Mouse (Mus musculus): ENCODE data around the gene Pgghg.

Gene Pgghg

GRCm38 (mm10) chr7:140941222-140942051, at the start of gene Pgghg:
Gene Pgghg (plus strand): TSS chr7:140941391.
- DNase-seq, result peak; percentile 92

DNA sequence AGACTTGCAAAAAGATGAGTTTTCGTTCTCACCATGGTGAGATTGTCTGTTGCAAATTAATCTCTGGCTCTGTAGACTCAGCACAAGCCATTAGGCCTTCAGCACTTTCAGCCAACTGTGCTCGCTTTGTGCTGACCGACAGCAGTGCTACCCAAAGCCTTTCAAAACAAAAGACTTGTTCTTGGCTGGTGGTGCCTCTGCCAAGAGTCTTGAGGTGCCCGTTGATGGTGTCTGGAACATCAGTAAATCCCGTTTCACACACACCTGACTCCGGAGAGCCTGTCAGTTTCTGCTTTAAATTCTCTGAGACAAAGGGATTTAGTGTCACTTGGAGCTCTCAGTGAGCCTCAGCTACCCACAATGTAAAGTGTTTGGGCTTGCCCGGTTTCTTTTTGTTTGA, 47.2 kb upstream of the Pgghg start:
- DNase-seq, result no peak

- DNase-seq, result no peak
Measured at GRCm38 (mm10) chr7:140894611-140895010, 46.6 kb upstream of the Pgghg start.

DNA sequence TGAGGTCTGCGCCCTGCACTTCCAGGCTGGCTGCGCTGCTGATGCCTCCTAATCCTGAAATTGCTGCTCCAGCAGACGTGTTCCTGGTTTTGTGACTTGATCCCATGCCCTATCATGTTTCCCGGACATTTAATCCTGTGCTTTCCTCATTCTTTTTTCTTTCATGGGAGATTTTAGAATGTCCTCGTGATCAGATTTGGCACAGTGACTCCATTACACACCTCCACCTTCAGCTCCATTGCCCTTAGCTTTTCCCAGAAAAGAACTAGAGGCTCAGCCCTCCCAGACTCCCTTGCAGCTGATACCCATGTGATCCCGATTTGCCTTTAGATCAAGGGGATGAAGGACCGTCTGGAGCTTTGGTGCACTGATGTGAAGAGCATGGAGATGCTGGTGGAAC, 43.3 kb upstream of the Pgghg start:
- no peak for DNase-seq

GRCm38 (mm10) chr7:140899121-140899520, 42.1 kb upstream of the Pgghg start:
- DNase-seq, result no peak

DNA sequence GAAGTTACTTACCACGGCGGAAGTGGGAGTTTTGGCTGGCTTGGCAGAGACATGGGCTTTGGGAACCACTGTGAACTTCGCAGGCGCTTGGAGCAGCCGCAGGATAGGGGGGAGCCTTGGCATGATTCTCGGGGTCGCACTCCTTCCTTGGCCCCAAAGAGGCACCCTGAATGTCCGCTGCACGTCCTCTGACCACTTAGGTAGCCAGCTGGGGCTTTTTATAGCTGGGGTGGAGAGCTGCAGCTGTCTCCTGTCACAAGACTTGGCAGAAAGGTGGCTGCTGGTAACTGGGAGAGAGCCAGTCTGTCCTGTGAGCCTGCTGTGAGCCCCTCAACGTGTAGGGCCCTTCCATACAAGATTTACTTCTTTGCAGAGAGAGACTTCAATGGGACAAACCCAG, 41.0 kb upstream of the Pgghg start, which contains the start of gene Cox8b:
Cox8b (minus strand) TSS at position 227 of the 400 bp plus-strand sequence.
- no peak for DNase-seq

DNA sequence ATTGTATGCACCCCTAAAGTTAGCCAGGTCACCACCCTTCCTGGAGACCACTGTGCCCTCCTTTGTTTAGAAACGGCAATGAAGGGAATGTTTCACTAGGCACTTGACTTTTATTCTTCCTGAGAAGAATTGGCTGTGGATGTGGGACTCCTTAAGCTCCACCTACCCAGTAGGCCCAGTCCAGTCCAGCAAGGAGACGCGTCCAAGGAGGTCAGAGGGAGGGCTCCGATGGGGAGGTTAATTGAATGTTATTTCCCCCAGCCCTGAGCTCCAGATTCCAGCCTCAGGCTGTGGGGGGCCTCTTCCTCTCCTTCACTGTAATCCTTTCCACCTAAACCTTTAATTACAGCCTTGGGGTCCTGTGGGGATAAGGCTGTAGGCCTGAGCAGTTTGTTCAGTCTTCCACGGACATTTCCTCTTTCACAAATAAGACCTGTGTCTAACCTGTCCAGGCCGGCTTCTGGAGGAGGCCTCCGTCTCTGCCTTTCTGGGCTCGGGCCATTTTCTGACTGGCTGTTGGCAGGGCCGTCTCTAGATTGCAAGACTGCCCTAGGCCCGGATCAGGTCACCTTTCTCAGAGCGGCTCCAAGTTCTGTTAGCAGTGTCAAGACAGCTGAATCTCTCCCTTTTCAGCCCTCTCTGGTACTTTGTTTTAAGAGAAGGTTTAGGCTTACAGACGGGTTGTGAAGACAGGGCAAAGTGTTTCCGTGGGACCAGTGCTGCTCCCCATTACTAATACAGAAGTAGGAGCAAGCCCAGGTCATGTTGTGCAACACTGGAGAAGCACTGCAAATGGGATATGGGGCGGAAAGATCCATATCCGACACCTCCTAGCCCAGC, 38.9 kb upstream of the Pgghg start:
- DNase-seq, result no peak

GRCm38 (mm10) chr7:140903212-140903611, 38.0 kb upstream of the Pgghg start:
- peak; percentile 86 for DNase-seq

- DNase-seq, result peak; percentile 50
Measured at GRCm38 (mm10) chr7:140905642-140906081, 35.5 kb upstream of the Pgghg start.

- DNase-seq, result no peak
Measured at GRCm38 (mm10) chr7:140907131-140907530, 34.1 kb upstream of the Pgghg start.

GRCm38 (mm10) chr7:140907697-140908096, 33.5 kb upstream of the Pgghg start:
- no peak for DNase-seq

- no peak for DNase-seq
Measured at GRCm38 (mm10) chr7:140908181-140908580, 33.0 kb upstream of the Pgghg start.

GRCm38 (mm10) chr7:140908634-140909107, 32.5 kb upstream of the Pgghg start:
- peak; percentile 89 for DNase-seq

- DNase-seq, result no peak
Measured at GRCm38 (mm10) chr7:140912293-140912692, 28.9 kb upstream of the Pgghg start.

DNA sequence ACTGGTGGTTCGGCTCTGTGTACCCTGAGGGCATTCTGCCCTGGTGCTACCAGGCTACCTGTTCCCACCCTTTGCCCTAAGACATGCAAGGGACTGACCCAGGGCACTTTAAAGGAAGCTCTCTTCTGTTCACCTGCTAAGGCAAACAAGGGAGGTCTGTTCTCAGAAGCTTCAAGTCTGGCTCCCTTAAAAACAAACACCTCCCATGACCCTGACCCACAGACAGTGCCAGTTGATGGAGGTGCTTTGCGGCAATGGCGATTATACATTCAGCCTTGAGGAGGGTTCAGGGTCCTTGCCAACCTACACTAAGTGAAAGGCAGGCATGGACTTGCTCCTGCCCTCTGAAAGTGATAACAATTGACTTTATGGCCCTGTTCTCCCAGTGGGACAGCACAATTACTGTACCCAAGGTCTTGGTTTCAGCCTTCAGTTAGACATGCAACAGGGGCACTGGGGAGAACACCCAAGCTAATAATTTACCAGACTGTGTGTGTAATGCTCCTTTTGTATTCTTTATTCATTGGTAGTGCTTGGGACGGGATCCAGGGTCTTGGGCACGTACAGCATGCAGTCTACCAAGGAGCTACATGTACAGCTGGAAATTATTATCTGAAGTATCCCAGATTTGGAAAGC, 28.2 kb upstream of the Pgghg start:
- DNase-seq, result peak; percentile 47

GRCm38 (mm10) chr7:140914031-140914690, 27.0 kb upstream of the Pgghg start:
- DNase-seq, result peak; percentile 42

- DNase-seq, result no peak
Measured at GRCm38 (mm10) chr7:140919911-140920310, 21.3 kb upstream of the Pgghg start.

DNA sequence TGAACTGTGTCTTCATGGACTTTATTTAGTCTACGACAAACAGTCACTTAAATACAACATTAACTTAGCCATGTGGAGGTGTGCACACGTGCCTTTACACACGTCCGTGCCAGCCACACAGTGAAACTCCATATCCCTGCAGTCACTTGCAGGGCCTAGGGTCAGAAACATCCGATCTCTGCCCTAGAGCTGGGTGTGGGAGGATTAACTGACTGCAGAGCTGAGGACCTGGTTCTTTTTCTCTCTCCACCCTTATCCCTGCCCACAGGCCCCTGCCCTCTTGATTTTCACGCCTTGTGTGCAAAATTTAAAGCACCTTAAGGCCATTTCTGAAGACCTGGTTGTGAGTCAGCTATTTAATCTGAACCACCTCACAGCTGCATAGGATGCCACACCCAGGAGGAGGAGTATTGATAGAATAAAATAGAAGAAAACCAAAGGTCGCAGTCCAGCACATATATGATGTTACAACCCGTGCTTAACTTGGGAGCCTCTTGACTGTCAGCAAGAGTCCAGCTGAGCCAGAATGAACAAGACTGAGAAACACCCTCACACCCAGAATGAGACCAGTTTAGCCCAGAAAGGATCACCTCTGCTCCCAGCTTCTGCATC, 20.7 kb upstream of the Pgghg start, which contains the start of gene Nlrp6:
Nlrp6 (plus strand) TSS at position 485 of the 612 bp plus-strand sequence.
- no peak for DNase-seq

DNA sequence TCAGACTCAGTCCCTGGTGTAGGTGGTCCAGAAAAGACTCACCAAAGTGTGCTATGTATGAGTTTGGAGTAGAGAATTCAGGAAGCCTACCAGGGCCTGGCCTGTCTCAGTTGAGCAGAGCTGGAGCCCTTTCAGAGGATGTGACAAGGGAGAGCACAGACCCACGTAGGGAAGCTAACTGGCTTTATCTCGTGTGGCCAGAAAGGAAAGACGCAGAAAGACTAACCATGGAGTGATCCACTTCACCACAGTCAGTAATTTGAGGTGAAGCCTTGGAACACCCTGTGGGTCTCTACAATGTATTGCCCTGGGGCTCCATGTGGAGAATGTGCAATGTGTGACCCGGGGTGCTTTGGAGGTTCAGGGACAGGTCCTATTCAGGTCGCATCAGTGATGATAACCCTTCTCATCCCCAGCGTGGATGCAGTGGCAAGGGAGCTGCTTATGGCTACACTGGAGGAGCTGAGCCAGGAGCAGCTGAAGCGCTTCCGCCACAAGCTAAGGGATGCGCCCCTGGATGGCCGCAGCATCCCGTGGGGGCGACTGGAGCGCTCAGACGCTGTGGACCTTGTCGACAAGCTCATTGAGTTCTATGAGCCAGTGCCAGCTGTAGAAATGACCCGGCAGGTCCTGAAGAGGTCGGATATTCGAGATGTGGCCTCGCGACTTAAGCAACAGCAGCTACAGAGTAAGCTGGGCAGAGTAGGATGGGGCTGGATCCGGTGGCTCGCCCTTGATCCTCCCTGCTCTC, 19.8 kb upstream of the Pgghg start:
- no peak for DNase-seq

GRCm38 (mm10) chr7:140922398-140923069, 18.7 kb upstream of the Pgghg start:
- DNase-seq, result peak; percentile 91
